Mouse (Mus musculus): Measurements from ENCODE around the gene Klhl21. TPM values are rescaled to one million over a fixed set of nuclear protein-coding genes. Genes with fewer than 3 reads are reported as not detected.

Gene Klhl21
- polyA plus RNA-seq, 1 experiment from 2014 or later, result 16.2 TPM

DNA sequence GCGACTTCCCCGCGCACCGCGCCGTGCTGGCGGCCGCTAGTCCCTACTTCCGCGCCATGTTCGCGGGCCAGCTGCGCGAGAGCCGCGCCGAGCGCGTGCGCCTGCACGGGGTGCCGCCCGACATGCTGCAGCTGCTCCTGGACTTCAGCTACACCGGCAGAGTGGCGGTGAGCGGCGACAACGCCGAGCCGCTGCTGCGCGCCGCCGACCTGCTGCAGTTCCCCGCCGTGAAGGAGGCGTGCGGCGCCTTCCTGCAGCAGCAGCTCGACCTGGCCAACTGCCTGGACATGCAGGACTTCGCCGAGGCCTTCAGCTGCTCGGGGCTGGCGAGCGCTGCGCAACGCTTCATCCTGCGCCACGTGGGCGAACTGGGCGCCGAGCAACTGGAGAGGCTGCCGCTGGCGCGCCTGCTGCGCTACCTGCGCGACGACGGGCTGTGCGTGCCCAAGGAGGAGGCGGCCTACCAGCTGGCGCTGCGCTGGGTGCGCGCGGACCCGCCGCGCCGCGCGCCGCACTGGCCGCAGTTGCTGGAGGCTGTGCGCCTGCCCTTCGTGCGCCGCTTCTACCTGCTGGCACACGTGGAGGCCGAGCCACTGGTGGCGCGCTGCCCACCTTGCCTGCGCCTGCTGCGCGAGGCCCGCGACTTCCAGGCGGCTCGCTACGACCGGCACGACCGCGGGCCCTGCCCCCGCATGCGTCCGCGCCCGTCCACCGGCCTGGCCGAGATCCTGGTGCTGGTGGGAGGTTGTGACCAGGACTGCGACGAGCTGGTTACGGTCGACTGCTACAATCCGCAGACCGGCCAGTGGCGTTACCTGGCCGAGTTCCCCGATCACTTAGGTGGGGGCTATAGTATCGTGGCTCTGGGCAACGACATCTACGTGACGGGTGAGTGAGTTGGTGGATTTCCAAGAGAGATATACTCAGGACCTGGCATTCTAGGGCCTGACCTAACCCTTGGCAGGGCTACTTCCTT lies 761 bp downstream of the Klhl21 start:
- H3K36me3 ChIP-seq, result peaks cover 23% of the 10 kb centered on the region
- under 1% methylated on average over 112 of the region's 115 CpGs for WGBS
- H3K4me2 ChIP-seq, result peak overlapping the region; percentile 100
- H3K9ac ChIP-seq, result peak overlapping the region; percentile 65
- peak overlapping the region; percentile 92 for H3K4me3 ChIP-seq
- ATAC-seq (ENCODE audit: insufficient number of reproducible peaks, low FRiP score, low TSS enrichment, low read depth), result peak; percentile 68
- H3K27ac ChIP-seq, result peak overlapping the region; percentile 95
- no peaks in the 10 kb centered on the region for H3K9me3 ChIP-seq
- no peaks in the 10 kb centered on the region for H3K27me3 ChIP-seq
- peaks cover 50% of the 10 kb centered on the region for H3K4me1 ChIP-seq

DNA sequence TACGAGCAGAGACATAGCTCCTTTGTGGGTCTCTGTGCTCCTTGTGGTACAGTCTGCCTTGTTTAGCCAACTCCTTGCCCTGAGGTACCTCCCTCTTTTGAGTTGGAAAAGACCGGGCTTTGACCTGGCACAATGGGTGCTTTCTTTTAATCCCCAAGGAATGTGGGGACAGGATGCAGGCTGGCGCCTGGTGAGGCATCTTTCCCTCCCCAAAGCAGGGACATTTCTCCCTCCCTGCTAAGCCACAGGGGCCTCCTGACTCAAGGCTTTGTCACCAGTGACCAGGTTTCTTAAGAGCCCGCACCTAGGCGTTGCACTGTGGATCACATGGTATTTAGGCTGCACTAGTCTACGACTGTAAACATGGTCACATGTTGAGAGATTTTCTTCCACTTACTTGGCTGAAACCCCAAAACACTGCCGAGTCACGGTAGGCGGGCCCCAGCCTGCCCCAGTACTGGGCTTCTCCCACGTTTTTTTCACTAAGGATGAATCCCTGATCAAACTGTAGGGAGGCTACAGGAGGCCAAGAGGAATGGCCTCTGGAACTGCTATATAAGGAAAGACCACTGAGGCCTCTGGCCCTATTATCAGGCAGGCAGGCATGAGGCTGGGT lies 1.6 kb downstream of the Klhl21 start:
- Histone ChIP-seq H3K27me3 (no peaks in the 10 kb centered on the region), H3K4me3 (peak overlapping the region; percentile 92), H3K9me3 (no peaks in the 10 kb centered on the region), H3K9ac (peak overlapping the region; percentile 65; the same call in 1 of the 2 replicates), H3K27ac (peak overlapping the region; percentile 95), H3K4me2 (peak overlapping the region; percentile 100), H3K4me1 (peaks cover 50% of the 10 kb centered on the region), H3K36me3 (peaks cover 31% of the 10 kb centered on the region)
- WGBS, result 1% methylated on average over 10 of the region's 10 CpGs
- 0 out of 2 replicates have a peak, but pooled peaks have one; percentile 7 for ATAC-seq (ENCODE audit: insufficient number of reproducible peaks, low FRiP score, low TSS enrichment, low read depth)

- Histone ChIP-seq H3K9me3 (no peaks in the 10 kb centered on the region), H3K4me2 (peak overlapping the region; percentile 100), H3K9ac (peak overlapping the region; percentile 65; the same call in 1 of the 2 replicates), H3K4me3 (peak overlapping the region; percentile 92), H3K27ac (peak overlapping the region; percentile 95), H3K4me1 (peaks cover 50% of the 10 kb centered on the region), H3K36me3 (peaks cover 37% of the 10 kb centered on the region), H3K27me3 (no peaks in the 10 kb centered on the region)
- ATAC-seq (ENCODE audit: insufficient number of reproducible peaks, low FRiP score, low TSS enrichment, low read depth), result no peak
- WGBS, result 18% methylated on average over 13 of the region's 13 CpGs
Measured at GRCm38 (mm10) chr4:152010707-152011134, 2.1 kb downstream of the Klhl21 start.

DNA sequence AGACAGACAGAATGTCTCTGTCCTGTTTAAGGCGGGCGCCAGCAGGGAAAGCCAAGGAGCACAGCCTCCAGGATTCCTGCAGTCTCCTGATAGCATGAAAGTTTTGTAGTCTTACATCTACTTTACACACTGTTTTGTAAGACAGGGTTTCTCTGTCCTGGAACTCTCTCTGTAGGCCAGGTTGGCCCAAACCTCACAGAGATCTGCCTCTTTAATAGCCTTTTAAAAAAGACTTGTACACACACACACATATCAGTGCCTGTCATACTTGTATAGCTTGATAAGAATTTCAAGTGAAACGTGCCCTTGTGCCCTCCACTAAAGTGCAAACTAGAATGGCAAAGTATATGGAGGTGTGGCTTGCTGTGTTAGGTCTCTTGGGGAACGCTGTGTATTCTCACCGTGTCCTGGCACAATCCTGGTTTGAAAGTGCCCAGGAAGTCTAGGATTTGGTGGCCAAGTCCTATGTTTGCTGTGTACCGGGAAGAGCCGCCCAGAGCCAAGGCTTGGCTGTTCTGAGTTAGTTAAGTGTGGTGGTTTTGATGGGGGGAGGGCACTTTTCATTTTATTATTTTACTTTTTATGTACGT lies 2.7 kb downstream of the Klhl21 start:
- H3K4me2 ChIP-seq, result peak overlapping the region; percentile 100
- WGBS, result 71% methylated on average over 8 of the region's 8 CpGs
- H3K4me1 ChIP-seq, result peaks cover 50% of the 10 kb centered on the region
- no peak for ATAC-seq (ENCODE audit: insufficient number of reproducible peaks, low FRiP score, low TSS enrichment, low read depth)
- H3K9ac ChIP-seq, result peak overlapping the region; percentile 4; the same call in 1 of the 2 replicates
- peaks cover 42% of the 10 kb centered on the region for H3K36me3 ChIP-seq
- no peaks in the 10 kb centered on the region for H3K9me3 ChIP-seq
- no peaks in the 10 kb centered on the region for H3K27me3 ChIP-seq
- no peak overlapping the region for H3K27ac ChIP-seq
- peak overlapping the region; percentile 92 for H3K4me3 ChIP-seq

GRCm38 (mm10) chr4:152012109-152012508 lies 3.5 kb downstream of the Klhl21 start:
- H3K27ac ChIP-seq, result no peak overlapping the region
- H3K4me2 ChIP-seq, result no peak overlapping the region
- peaks cover 48% of the 10 kb centered on the region for H3K4me1 ChIP-seq
- H3K27me3 ChIP-seq, result no peaks in the 10 kb centered on the region
- H3K36me3 ChIP-seq, result peaks cover 48% of the 10 kb centered on the region
- WGBS, result 90% methylated on average over 16 of the region's 16 CpGs
- H3K9ac ChIP-seq, result no peak overlapping the region
- no peak for ATAC-seq (ENCODE audit: insufficient number of reproducible peaks, low FRiP score, low TSS enrichment, low read depth)
- H3K9me3 ChIP-seq, result no peaks in the 10 kb centered on the region
- H3K4me3 ChIP-seq, result no peak overlapping the region

DNA sequence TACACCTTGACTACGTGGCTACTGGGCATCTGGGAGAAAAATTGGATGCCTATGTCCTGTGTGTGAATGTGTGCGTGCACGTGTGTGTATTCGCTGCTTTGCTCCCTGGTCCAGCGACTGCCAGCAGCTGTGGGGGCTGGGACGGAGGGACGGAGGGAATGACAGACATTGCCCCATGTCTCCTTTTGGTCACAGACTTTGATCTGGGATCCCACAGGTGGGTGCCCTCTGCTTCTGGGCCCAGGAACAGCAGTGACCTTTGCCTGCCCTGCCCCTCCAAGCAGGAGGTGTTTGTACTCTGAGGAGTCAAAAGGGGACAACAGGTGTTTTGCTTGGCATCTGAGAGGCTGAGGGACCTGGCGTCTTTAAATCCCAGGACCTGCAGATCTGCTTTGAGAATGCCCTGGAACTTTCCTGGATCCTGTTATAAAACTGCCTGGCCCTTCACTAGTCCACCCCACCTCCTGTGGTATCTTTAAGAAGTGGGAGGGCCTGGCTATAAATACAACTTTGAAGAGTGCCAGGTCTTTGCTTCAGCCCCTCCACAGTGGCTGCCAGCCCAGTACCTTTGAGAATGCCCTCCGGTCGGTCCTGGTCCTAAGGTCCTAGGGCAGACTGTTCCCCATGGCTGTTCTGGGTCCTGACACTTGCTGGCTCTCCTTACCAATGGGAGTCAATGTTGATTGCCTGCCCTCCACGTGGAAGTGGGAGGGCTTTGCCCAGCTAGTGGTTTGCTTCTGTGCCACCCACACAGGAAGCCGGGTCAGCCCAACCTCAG lies 4.6 kb downstream of the Klhl21 start:
- H3K9ac ChIP-seq, result no peak overlapping the region
- 82% methylated on average over 12 of the region's 12 CpGs for WGBS
- no peak overlapping the region for H3K4me3 ChIP-seq
- H3K4me2 ChIP-seq, result no peak overlapping the region
- H3K27me3 ChIP-seq, result no peaks in the 10 kb centered on the region
- H3K4me1 ChIP-seq, result peaks cover 37% of the 10 kb centered on the region
- no peak overlapping the region for H3K27ac ChIP-seq
- ATAC-seq (ENCODE audit: insufficient number of reproducible peaks, low FRiP score, low TSS enrichment, low read depth), result no peak
- peaks cover 58% of the 10 kb centered on the region for H3K36me3 ChIP-seq
- no peaks in the 10 kb centered on the region for H3K9me3 ChIP-seq

DNA sequence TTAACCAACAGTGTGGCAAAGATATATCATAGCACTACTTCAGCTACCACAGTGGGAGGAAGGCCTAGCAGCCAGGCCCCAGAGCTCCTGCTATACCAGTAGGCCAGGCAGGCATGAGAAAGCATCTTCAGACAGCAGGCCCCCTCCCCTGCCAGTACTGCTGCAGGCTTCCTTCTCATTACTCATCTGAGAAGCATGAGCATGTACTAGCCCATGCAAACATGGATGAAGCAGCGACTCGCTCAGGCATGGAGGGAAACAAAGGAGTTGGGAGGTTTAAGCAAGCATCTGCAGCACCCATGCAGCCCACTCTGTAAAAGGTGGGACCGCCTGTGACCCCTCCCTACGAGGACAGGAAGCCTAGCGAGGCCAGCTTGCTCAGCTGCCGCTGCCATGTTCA lies 10.5 kb downstream of the Klhl21 start:
- H3K36me3 ChIP-seq, result peaks cover 95% of the 10 kb centered on the region
- no peak for ATAC-seq (ENCODE audit: insufficient number of reproducible peaks, low FRiP score, low TSS enrichment, low read depth)
- no peak overlapping the region for H3K4me3 ChIP-seq
- H3K4me1 ChIP-seq, result 0 out of 2 replicates have a peak, but pooled peaks cover 3% of the 10 kb centered on the region
- WGBS, result 77% methylated on average over 6 of the region's 6 CpGs
- no peak overlapping the region for H3K4me2 ChIP-seq
- H3K9ac ChIP-seq, result no peak overlapping the region
- no peaks in the 10 kb centered on the region for H3K9me3 ChIP-seq
- H3K27me3 ChIP-seq, result no peaks in the 10 kb centered on the region
- no peak overlapping the region for H3K27ac ChIP-seq

GRCm38 (mm10) chr4:152020024-152020423 lies 11.4 kb downstream of the Klhl21 start:
- Histone ChIP-seq H3K9ac (no peak overlapping the region), H3K27me3 (no peaks in the 10 kb centered on the region), H3K4me2 (no peak overlapping the region), H3K4me1 (peaks cover 10% of the 10 kb centered on the region), H3K27ac (no peak overlapping the region), H3K9me3 (no peaks in the 10 kb centered on the region), H3K4me3 (no peak overlapping the region), H3K36me3 (peaks cover 95% of the 10 kb centered on the region)
- no peak for ATAC-seq (ENCODE audit: insufficient number of reproducible peaks, low FRiP score, low TSS enrichment, low read depth)
- 89% methylated on average over 21 of the region's 21 CpGs for WGBS

DNA sequence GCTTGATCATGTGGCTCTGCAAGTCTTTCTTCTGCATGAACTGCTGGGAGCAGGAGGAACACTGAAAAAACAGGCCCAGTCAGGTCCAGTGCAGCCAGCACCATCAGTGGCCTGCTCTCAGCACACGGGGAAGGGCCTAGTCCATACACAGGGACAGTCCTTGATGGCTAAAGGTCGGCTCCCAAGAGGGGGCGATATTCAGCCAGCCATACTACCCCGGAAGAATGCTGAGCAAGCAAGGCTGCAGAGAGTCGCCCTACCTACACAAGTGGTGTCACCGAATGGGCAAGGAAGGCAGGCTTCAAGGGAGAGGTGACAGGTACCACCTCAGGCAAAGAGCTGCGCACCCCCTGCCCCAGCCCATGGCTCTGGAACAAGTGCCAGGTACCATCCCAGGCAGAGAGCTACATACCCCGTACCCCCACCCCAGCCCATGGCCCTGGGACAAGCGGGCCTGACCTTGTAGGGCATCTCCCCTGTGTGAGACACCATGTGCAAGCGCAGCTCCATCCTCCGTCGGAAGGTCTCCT lies 13.0 kb downstream of the Klhl21 start:
- ATAC-seq (ENCODE audit: insufficient number of reproducible peaks, low FRiP score, low TSS enrichment, low read depth), result no peak
- no peak overlapping the region for H3K9ac ChIP-seq
- H3K27ac ChIP-seq, result no peak overlapping the region
- H3K27me3 ChIP-seq, result no peaks in the 10 kb centered on the region
- no peak overlapping the region for H3K4me3 ChIP-seq
- no peak overlapping the region for H3K4me2 ChIP-seq
- WGBS, result 84% methylated on average over 12 of the region's 12 CpGs
- H3K9me3 ChIP-seq, result no peaks in the 10 kb centered on the region
- H3K36me3 ChIP-seq, result peaks cover 81% of the 10 kb centered on the region
- H3K4me1 ChIP-seq, result peaks cover 24% of the 10 kb centered on the region

DNA sequence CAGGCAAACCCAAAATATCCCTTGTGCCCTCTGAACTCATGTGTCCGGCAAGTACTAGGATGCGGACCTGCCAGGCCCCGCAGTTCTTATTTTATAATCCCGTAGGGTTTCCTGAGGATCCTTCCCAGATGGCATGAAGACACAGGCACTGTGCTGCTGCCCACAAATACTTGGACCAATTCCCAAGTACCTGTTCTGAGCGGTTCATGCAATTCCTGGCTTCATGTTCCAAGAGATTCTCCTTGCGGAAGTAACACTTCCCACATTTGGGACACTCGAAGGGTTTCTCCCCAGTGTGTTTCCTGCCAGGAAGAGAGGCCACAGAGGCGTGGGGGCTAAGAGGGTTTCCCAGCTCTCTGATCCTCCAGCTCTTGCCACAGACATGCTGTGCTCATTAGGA lies 13.9 kb downstream of the Klhl21 start:
- 84% methylated on average over 8 of the region's 8 CpGs for WGBS
- ATAC-seq (ENCODE audit: insufficient number of reproducible peaks, low FRiP score, low TSS enrichment, low read depth), result no peak
- H3K27me3 ChIP-seq, result no peaks in the 10 kb centered on the region
- no peak overlapping the region for H3K9ac ChIP-seq
- H3K4me2 ChIP-seq, result no peak overlapping the region
- H3K36me3 ChIP-seq, result peaks cover 77% of the 10 kb centered on the region
- H3K4me3 ChIP-seq, result no peak overlapping the region
- H3K9me3 ChIP-seq, result no peaks in the 10 kb centered on the region
- peaks cover 28% of the 10 kb centered on the region for H3K4me1 ChIP-seq
- no peak overlapping the region for H3K27ac ChIP-seq

DNA sequence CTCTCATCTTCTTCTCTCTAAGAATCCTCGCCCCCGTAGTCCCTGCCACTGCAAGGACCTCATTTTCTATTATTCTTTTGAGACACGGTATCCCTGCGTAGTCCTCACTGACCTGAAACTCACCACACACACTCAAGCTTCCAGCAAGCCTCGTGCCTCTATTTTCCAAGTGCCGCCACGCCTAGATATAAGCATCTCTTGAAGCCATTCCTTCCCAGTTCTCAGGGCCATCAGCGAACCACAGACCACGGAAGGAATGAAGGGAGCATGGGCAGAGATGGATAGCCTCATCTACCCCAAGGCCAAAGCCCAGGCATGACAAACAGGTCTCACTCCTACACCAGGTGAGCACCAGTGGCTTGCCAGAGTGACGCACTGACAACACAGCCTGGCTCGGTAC lies 15.9 kb downstream of the Klhl21 start:
- 92% methylated on average over 11 of the region's 11 CpGs for WGBS
- H3K4me3 ChIP-seq, result no peak overlapping the region

More for the DNA sequence above, 15.9 kb downstream of the Klhl21 start:
- Histone ChIP-seq H3K27me3 (no peaks in the 10 kb centered on the region), H3K36me3 (peaks cover 57% of the 10 kb centered on the region), H3K9me3 (no peaks in the 10 kb centered on the region), H3K4me2 (no peak overlapping the region), H3K9ac (no peak overlapping the region), H3K4me1 (peaks cover 40% of the 10 kb centered on the region), H3K27ac (no peak overlapping the region)
- ATAC-seq (ENCODE audit: insufficient number of reproducible peaks, low FRiP score, low TSS enrichment, low read depth), result no peak

Data from limb, embryonic 15.5 days (tissue).